Mouse (Mus musculus) ES-Bruce4 (cell line): Measurements from ENCODE around the gene Ndufb5. TPM values are rescaled to one million over a fixed set of nuclear protein-coding genes. Genes with fewer than 3 reads are reported as not detected.
A peak's percentile ranks its signal among the peaks of the same experiment; 100 is the strongest.

Source experiments
- H3K27ac ChIP-seq: 2 replicates; pipeline ENCODE4 v1.5.1; 2012; ENCODE audit warnings: low read length, inconsistent platforms; ENCODE audit not compliant: insufficient read depth
- H3K27me3 ChIP-seq: 2 replicates; pipeline ENCODE4 v1.6.1; 2012; ENCODE audit warnings: mild to moderate bottlenecking, low read length, inconsistent platforms; ENCODE audit not compliant: control insufficient read depth, poor library complexity, insufficient read depth, severe bottlenecking
- H3K36me3 ChIP-seq: 2 replicates; pipeline ENCODE4 v1.6.1; 2012; ENCODE audit warnings: inconsistent platforms, mild to moderate bottlenecking, low read length, moderate library complexity; ENCODE audit not compliant: control insufficient read depth, poor library complexity, insufficient read depth, severe bottlenecking
- H3K4me1 ChIP-seq: one replicate; pipeline ENCODE4 v1.8.1; 2011; ENCODE audit warnings: low read length; ENCODE audit not compliant: control insufficient read depth, insufficient read depth
- H3K4me3 ChIP-seq: 2 replicates; pipeline ENCODE4 v1.5.1; 2011; ENCODE audit warnings: low read depth, mild to moderate bottlenecking, low read length
- H3K9ac ChIP-seq: 2 replicates; pipeline ENCODE4 v1.6.1; 2012; ENCODE audit warnings: low read depth, mild to moderate bottlenecking, inconsistent platforms; ENCODE audit not compliant: poor library complexity, severe bottlenecking
- H3K9me3 ChIP-seq: replicated peaks from 2 replicates; pipeline ENCODE4 v1.6.1; 2012; ENCODE audit warnings: mild to moderate bottlenecking, low read length, inconsistent platforms; ENCODE audit not compliant: control insufficient read depth, poor library complexity, insufficient read depth, severe bottlenecking
- CTCF ChIP-seq: IDR thresholded peaks from one replicate; pipeline ENCODE4 v1.8.1; 2011; ENCODE audit warnings: low read depth, low read length
- EP300 ChIP-seq: IDR thresholded peaks from 2 replicates; pipeline ENCODE4 v1.6.1; 2011; ENCODE audit warnings: low read depth, low read length; ENCODE audit not compliant: insufficient read depth
- POLR2A ChIP-seq: IDR thresholded peaks from one replicate; pipeline ENCODE4 v1.8.1; 2011; ENCODE audit warnings: low read length; ENCODE audit not compliant: insufficient read depth
- polyA plus RNA-seq: library from polyadenylated mRNA; stranded (reverse); fragments of >200 nt; gene quantifications from 2 replicates; pipeline ENCODE4 v1.2.4, GENCODE M21; 2011; ENCODE audit warnings: low read depth; ENCODE audit not compliant: missing spikeins, insufficient read depth, insufficient read length

Gene Ndufb5
- 166 TPM in 2 replicates for polyA plus RNA-seq

DNA sequence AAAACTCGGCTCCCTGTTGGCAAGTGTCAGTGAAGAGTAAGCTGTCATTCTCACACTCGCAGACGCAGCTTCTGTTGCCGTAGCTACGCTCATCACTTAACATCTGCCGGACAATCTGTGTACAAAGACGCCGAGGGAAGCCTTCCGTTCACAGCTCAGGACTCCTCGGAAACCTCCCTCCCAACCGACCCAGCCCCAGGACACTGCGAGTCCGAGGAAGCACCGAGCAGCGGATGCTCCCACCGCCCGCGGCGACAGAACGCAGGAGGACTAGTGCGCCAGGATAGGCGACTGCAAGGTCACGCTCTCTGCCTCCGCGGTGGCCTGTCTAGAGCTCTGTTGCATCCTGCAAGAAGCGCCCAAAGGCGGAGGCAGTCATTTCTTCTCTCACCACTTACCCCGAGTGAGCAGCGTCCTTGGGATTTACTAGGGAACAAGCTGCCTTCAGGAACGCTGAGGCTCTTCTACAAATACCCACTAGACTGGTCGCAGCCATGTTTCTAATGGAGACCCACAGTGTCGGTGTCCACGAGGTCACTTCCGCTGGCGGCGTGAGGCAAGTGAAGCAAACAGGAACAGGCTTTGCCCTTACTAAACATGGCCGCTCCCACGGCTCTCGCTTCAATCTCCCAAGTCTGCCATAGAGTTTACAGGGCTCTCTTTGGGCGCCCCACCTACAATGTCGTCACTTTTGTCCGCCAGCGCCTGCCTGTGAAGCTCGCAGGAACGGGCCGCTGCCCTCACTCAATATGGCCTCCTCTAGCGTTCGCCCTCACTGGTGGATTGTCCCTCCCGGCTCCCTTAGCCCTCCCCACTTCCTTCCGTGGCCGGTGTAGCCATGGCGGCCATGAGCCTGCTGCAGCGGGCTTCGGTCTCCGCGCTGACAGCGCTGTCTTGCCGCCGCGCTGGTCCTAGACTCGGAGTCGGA is at the start of gene Ndufb5:
TSS of gene Ndufb5 (plus strand) at position 747 of the 928 bp plus-strand sequence.
- no peaks in the 10 kb centered on the region for H3K27me3 ChIP-seq
- peak within 1 kb of the TSS; percentile 97 for H3K4me3 ChIP-seq
- no peaks in the 10 kb centered on the region for H3K4me1 ChIP-seq
- H3K36me3 ChIP-seq = peaks cover 12% of the 10 kb centered on the region
- H3K27ac ChIP-seq = peak within 1 kb of the TSS; percentile 30
- H3K9me3 ChIP-seq = no peaks in the 10 kb centered on the region
- TF ChIP-seq CTCF (no peak), EP300 (peak; percentile 71), POLR2A (peak; percentile 8)
- peak within 1 kb of the TSS; percentile 75 for H3K9ac ChIP-seq

DNA sequence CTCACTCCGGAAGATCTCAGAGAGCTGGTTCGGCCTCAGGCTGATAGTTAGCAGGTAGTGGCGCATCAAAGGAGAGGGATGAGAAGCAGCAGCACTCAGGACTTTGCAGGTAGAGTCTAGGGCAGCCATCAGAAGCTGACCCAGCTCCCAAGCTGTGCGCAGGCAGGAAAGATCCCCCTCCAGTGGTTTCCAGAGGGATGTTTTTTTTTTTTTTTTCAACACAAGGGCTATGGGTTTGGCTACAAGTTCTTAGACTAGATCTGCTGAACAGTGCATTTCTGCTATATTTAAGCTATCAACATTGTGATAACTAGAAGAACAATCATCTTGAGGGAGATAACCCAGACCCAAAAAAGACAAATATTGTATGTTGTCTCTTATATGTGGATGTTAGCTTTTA is 49.6 kb upstream of the Ndufb5 start:
- TF ChIP-seq CTCF (no peak), POLR2A (no peak), EP300 (no peak)
- no peak overlapping the region for H3K27ac ChIP-seq
- H3K36me3 ChIP-seq = no peaks in the 10 kb centered on the region
- H3K4me3 ChIP-seq = no peak overlapping the region
- H3K27me3 ChIP-seq = 0 out of 2 replicates have a peak, but pooled peaks cover 2% of the 10 kb centered on the region
- no peaks in the 10 kb centered on the region; the same call in 1 of the 2 replicates for H3K9me3 ChIP-seq
- no peaks in the 10 kb centered on the region for H3K4me1 ChIP-seq
- no peak overlapping the region for H3K9ac ChIP-seq

DNA sequence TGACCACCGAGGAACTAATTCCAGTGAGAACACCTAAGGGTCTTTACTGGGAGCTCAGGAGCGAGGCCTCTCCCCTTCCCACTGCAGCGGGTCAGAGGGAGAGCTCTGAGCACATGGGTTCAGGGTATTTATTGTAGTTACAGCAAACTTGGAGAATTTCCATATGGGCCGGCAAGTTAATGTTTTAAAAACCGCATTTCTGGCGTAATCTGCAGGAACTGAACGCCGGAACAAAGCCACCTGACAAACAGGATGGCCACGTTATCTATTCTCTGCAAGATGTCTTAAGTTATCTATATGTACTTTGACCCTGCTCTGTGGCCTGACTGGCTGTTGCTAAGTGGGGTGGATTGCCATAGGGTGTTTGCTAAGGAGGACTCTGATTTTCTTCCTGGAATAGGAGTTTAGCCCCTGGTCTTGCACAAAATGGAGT is 47.2 kb upstream of the Ndufb5 start:
- TF ChIP-seq CTCF = no peak
- TF ChIP-seq EP300 = no peak
- no peak for TF ChIP-seq POLR2A
- Histone ChIP-seq H3K9ac (no peak overlapping the region), H3K27me3 (0 out of 2 replicates have a peak, but pooled peaks cover 2% of the 10 kb centered on the region), H3K9me3 (no peaks in the 10 kb centered on the region; the same call in 1 of the 2 replicates), H3K4me1 (peaks cover 2% of the 10 kb centered on the region), H3K36me3 (no peaks in the 10 kb centered on the region), H3K27ac (no peak overlapping the region), H3K4me3 (no peak overlapping the region)

DNA sequence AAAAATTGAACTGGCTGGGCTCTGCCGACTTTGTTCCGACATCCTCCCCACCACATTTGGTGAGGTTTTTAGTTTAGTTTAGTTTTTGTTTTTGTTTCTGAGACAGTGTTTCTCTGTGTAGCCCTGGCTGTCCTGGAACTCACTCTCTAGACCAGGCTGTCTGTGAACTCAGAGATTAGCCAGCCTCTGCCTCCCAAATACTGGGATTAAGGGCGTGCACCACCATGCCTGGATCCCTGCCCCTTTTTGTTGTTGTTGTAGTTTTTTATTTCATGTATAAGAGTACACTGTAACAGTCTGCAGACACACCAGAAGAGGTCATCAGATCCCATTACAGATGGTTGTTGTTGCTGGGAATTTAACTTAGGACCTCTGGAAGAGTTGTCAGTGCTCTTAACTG is 46.8 kb upstream of the Ndufb5 start:
- H3K27ac ChIP-seq = no peak overlapping the region
- peaks cover 2% of the 10 kb centered on the region for H3K4me1 ChIP-seq
- no peak overlapping the region for H3K4me3 ChIP-seq
- H3K9me3 ChIP-seq = no peaks in the 10 kb centered on the region; the same call in 1 of the 2 replicates
- no peak overlapping the region for H3K9ac ChIP-seq
- no peak for TF ChIP-seq POLR2A
- no peak for TF ChIP-seq CTCF
- no peak for TF ChIP-seq EP300
- H3K36me3 ChIP-seq = no peaks in the 10 kb centered on the region
- H3K27me3 ChIP-seq = 0 out of 2 replicates have a peak, but pooled peaks cover 2% of the 10 kb centered on the region

- Histone ChIP-seq H3K9me3 (no peaks in the 10 kb centered on the region; the same call in 1 of the 2 replicates), H3K36me3 (no peaks in the 10 kb centered on the region), H3K27me3 (no peaks in the 10 kb centered on the region), H3K4me3 (no peak overlapping the region), H3K27ac (no peak overlapping the region), H3K4me1 (peaks cover 2% of the 10 kb centered on the region), H3K9ac (no peak overlapping the region)
- TF ChIP-seq EP300 = no peak
- TF ChIP-seq POLR2A = no peak
- no peak for TF ChIP-seq CTCF
These were observed 45.9 kb upstream of the Ndufb5 start for GRCm38 (mm10) chr3:32690901-32691300.

GRCm38 (mm10) chr3:32691841-32692240 is 44.9 kb upstream of the Ndufb5 start:
- TF ChIP-seq POLR2A (no peak), CTCF (no peak), EP300 (no peak)
- H3K27ac ChIP-seq = no peak overlapping the region

More at GRCm38 (mm10) chr3:32691841-32692240, 44.9 kb upstream of the Ndufb5 start:
- Histone ChIP-seq H3K4me1 (peaks cover 2% of the 10 kb centered on the region), H3K36me3 (no peaks in the 10 kb centered on the region), H3K27me3 (no peaks in the 10 kb centered on the region), H3K9me3 (no peaks in the 10 kb centered on the region; the same call in 1 of the 2 replicates), H3K9ac (no peak overlapping the region), H3K4me3 (no peak overlapping the region)
